Mouse (Mus musculus) cerebellum, adult 2 months (tissue): ENCODE measurements around the gene Agbl1.

Experiments used
- CTCF ChIP-seq: fragments of 200-500 bp; IDR thresholded peaks from 2 replicates; pipeline ENCODE4 v1.5.1; 2011; ENCODE audit warnings: low read depth, mild to moderate bottlenecking, control low read depth, low read length, moderate library complexity, borderline replicate concordance; ENCODE audit not compliant: insufficient read depth
- POLR2A ChIP-seq: fragments of 200-500 bp; IDR thresholded peaks from 2 replicates; pipeline ENCODE4 v1.6.1; 2011; ENCODE audit warnings: low read length, control low read depth, borderline replicate concordance; ENCODE audit not compliant: insufficient read depth

- TF ChIP-seq POLR2A: no peak
- TF ChIP-seq CTCF: no peak
Measured at GRCm38 (mm10) chr7:77149846-77150245, 920.2 kb downstream of the Agbl1 start.
